Mouse (Mus musculus) kidney, postnatal 0 days (tissue): Measurements from ENCODE around the gene Spdl1. TPM values are rescaled to one million over a fixed set of nuclear protein-coding genes. Genes with fewer than 3 reads are reported as not detected.
"Not testable (repeated sequence)": the region's sequence is repeated elsewhere in the genome, so short reads cannot be mapped to it uniquely, and the experiment has no call there.

Source experiments
- ATAC-seq: fragments of 200-750 bp; cut with Nextera tagmentation; replicated peaks from 2 replicates; pipeline ENCODE4 v1.8.0; 2017; ENCODE audit warnings: low read depth, moderate number of reproducible peaks, moderate TSS enrichment, moderate library complexity; ENCODE audit not compliant: low FRiP score
- DNase-seq: peaks from one replicate; pipeline ENCODE4 v3.0.0-alpha.2; 2016; ENCODE audit warnings: low spot score
- H3K27ac ChIP-seq: fragments of 300-500 bp; sonication (generic); 2 replicates; pipeline ENCODE4 v1.5.1; 2014; ENCODE audit warnings: mild to moderate bottlenecking
- H3K27me3 ChIP-seq: fragments of 300-500 bp; sonication (generic); 2 replicates; pipeline ENCODE4 v1.6.1; 2014; ENCODE audit warnings: low read length, mixed read lengths; ENCODE audit not compliant: insufficient read depth
- H3K36me3 ChIP-seq: fragments of 300-500 bp; sonication (generic); 2 replicates; pipeline ENCODE4 v1.6.1; 2014; ENCODE audit warnings: low read length, mixed read lengths; ENCODE audit not compliant: insufficient read depth
- H3K4me1 ChIP-seq: fragments of 300-500 bp; sonication (generic); replicated peaks from 2 replicates; pipeline ENCODE4 v1.6.1; 2014; ENCODE audit warnings: antibody characterized with exemption, low read length, mixed read lengths; ENCODE audit not compliant: insufficient read depth
- H3K4me2 ChIP-seq: fragments of 300-500 bp; sonication (generic); 2 replicates; pipeline ENCODE4 v1.6.1; 2014; ENCODE audit warnings: mild to moderate bottlenecking, low read length, moderate library complexity, mixed read lengths
- H3K4me3 ChIP-seq: fragments of 300-500 bp; sonication (generic); replicated peaks from 2 replicates; pipeline ENCODE4 v1.5.1; 2014; ENCODE audit warnings: low read depth, low read length
- H3K9ac ChIP-seq: fragments of 300-500 bp; sonication (generic); 2 replicates; pipeline ENCODE4 v1.6.1; 2014; ENCODE audit warnings: low read depth, low read length
- H3K9me3 ChIP-seq: fragments of 300-500 bp; sonication (generic); replicated peaks from 2 replicates; pipeline ENCODE4 v1.6.1; 2016; ENCODE audit warnings: low read length, inconsistent platforms, mixed read lengths
- CTCF ChIP-seq: IDR thresholded peaks from 2 replicates; pipeline ENCODE4 v1.5.1; 2016; ENCODE audit warnings: antibody characterized with exemption, low read depth, mild to moderate bottlenecking, moderate library complexity
- WGBS: fragments of 180-500 bp; shearing (Covaris S2); extraction: QIAGEN DNeasy Blood & Tissue Kit; methylation state at CpG from one replicate; pipeline ENCODE4 v1.1.7; 2014; 5-methylcytosine and 5-hydroxymethylcytosine counted together
- polyA plus RNA-seq: library from polyadenylated mRNA; unstranded; fragments of >200 nt; fragmentation: Nextera tagmentation; extraction: Ambion mirVana; gene quantifications from 2 replicates; pipeline ENCODE4 v1.2.1, GENCODE M21; 2015

Spdl1 gene
- polyA plus RNA-seq, 1 experiment from 2014 or later: 9.0 TPM

- no peaks in the 10 kb centered on the region for H3K27me3 ChIP-seq
- H3K4me1 ChIP-seq: peaks cover 5% of the 10 kb centered on the region
- no peak overlapping the region for H3K4me2 ChIP-seq
- no peak overlapping the region for H3K9ac ChIP-seq
- TF ChIP-seq CTCF: no peak
- no peak overlapping the region for H3K4me3 ChIP-seq
- no peaks in the 10 kb centered on the region for H3K9me3 ChIP-seq
- WGBS: 88% methylated on average over 3 of the region's 3 CpGs
- H3K27ac ChIP-seq: no peak overlapping the region
- ATAC-seq: no peak
- DNase-seq: no peak
- H3K36me3 ChIP-seq: peaks cover 21% of the 10 kb centered on the region; the same call in 1 of the 2 replicates
These were observed 5.6 kb downstream of the Spdl1 start for GRCm38 (mm10) chr11:34827803-34828202.

- DNase-seq (no peak), ATAC-seq (no peak)
- no peaks in the 10 kb centered on the region for H3K9me3 ChIP-seq
- H3K9ac ChIP-seq: no peak overlapping the region
- H3K27ac ChIP-seq: no peak overlapping the region
- TF ChIP-seq CTCF: no peak
- H3K4me3 ChIP-seq: no peak overlapping the region
- no peak overlapping the region for H3K4me2 ChIP-seq
- no peaks in the 10 kb centered on the region for H3K27me3 ChIP-seq
- H3K36me3 ChIP-seq: peaks cover 25% of the 10 kb centered on the region; the same call in 1 of the 2 replicates
- WGBS: 92% methylated on average over 2 of the region's 2 CpGs
- no peaks in the 10 kb centered on the region for H3K4me1 ChIP-seq
These were observed 6.5 kb downstream of the Spdl1 start for GRCm38 (mm10) chr11:34826940-34827339.

- TF ChIP-seq CTCF: no peak
- WGBS: 94% methylated on average over 4 of the region's 4 CpGs
- no peak overlapping the region for H3K4me2 ChIP-seq
- peaks cover 29% of the 10 kb centered on the region; the same call in 1 of the 2 replicates for H3K36me3 ChIP-seq
- H3K9me3 ChIP-seq: no peaks in the 10 kb centered on the region
- ATAC-seq (no peak), DNase-seq (no peak)
- H3K4me1 ChIP-seq: no peaks in the 10 kb centered on the region
- no peak overlapping the region for H3K9ac ChIP-seq
- H3K4me3 ChIP-seq: no peak overlapping the region
- H3K27ac ChIP-seq: no peak overlapping the region
- H3K27me3 ChIP-seq: no peaks in the 10 kb centered on the region
These were observed 8.7 kb downstream of the Spdl1 start for GRCm38 (mm10) chr11:34824791-34825190.

- no peaks in the 10 kb centered on the region for H3K9me3 ChIP-seq
- peak; percentile 67 for TF ChIP-seq CTCF
- no peak overlapping the region for H3K27ac ChIP-seq
- no peaks in the 10 kb centered on the region for H3K4me1 ChIP-seq
- H3K27me3 ChIP-seq: no peaks in the 10 kb centered on the region
- no peak overlapping the region for H3K9ac ChIP-seq
- no peak overlapping the region for H3K4me3 ChIP-seq
- peaks cover 11% of the 10 kb centered on the region; the same call in 1 of the 2 replicates for H3K36me3 ChIP-seq
- ATAC-seq: no peak
- H3K4me2 ChIP-seq: no peak overlapping the region
- WGBS: 7% methylated on average over 2 of the region's 2 CpGs
- peak; percentile 76 for DNase-seq
These were observed 18.7 kb downstream of the Spdl1 start for GRCm38 (mm10) chr11:34814767-34815166.

GRCm38 (mm10) chr11:34814319-34814718 lies 19.1 kb downstream of the Spdl1 start:
- Histone ChIP-seq H3K4me3 (no peak overlapping the region), H3K4me1 (no peaks in the 10 kb centered on the region), H3K9ac (no peak overlapping the region), H3K36me3 (peaks cover 14% of the 10 kb centered on the region; the same call in 1 of the 2 replicates), H3K9me3 (no peaks in the 10 kb centered on the region), H3K27ac (no peak overlapping the region), H3K4me2 (no peak overlapping the region), H3K27me3 (no peaks in the 10 kb centered on the region)
- no peak for TF ChIP-seq CTCF
- no peak for ATAC-seq
- 90% methylated on average over 6 of the region's 6 CpGs for WGBS
- no peak for DNase-seq

GRCm38 (mm10) chr11:34805026-34805425 lies 28.4 kb downstream of the Spdl1 start:
- H3K27me3 ChIP-seq, ATAC-seq, H3K9ac ChIP-seq, H3K4me2 ChIP-seq, H3K27ac ChIP-seq, H3K36me3 ChIP-seq, H3K4me1 ChIP-seq, H3K4me3 ChIP-seq, H3K9me3 ChIP-seq, DNase-seq: not testable (repeated sequence)
- 87% methylated on average over 4 of the region's 4 CpGs for WGBS

- H3K9me3 ChIP-seq, H3K4me3 ChIP-seq, H3K27ac ChIP-seq, H3K9ac ChIP-seq, H3K27me3 ChIP-seq, DNase-seq, H3K36me3 ChIP-seq, H3K4me2 ChIP-seq, ATAC-seq, H3K4me1 ChIP-seq: not testable (repeated sequence)
- WGBS: 48% methylated on average over 8 of the region's 8 CpGs
These were observed 35.4 kb downstream of the Spdl1 start for GRCm38 (mm10) chr11:34798066-34798465.
